30 mouse cellular contexts compared by ENCODE assay signal in the genomic region with DNA sequence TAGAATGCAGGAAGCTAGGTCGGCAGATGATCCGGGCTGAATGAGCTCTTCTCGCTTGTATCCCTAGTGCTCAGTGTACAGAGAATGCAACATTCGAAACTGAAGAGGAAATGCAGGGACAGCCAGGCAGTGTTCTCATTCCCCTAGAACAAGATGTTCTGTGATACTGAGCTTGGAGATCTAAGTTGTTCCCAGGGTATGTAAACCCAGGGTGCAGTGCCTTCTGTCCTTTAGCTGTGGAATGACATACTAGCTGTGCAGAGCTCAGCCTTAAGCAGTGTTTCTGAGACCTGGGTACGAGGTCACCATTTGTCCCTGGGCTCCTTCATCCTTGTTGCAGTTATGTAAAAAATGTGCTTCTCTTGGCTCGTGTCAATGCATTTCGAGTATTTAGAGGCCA. TPM values are rescaled to one million over a fixed set of nuclear protein-coding genes. Genes with fewer than 3 reads are reported as not detected.
DNase-seq lines count a peak whose midpoint lies in the region; ATAC-seq and TF ChIP-seq lines count a peak whose summit lies in the region.
"Had no signal": no experiment of that assay in that cellular context is flagged by ENCODE, and none has a peak within 500 bp of the region (broad histone marks: within the 10 kb centered on the region; RNA-seq: fewer than 3 reads in every experiment).

No protein-coding gene starts in this region.

- WGBS in heart, embryonic 10.5 days = 65% methylated on average over 7 of the region's 7 CpGs
- 55% methylated on average over 7 of the region's 7 CpGs for WGBS in lung, postnatal 0 days
- 80% methylated on average over 7 of the region's 7 CpGs for WGBS in forebrain, embryonic 10.5 days

- TF ChIP-seq CTCF in lung, postnatal 0 days (IDR thresholded peaks at IDR 0.05) = no peak

- H3K9ac ChIP-seq in lung, postnatal 0 days (replicated peaks; ENCODE audit: low read depth) = no peak overlapping the region
- H3K9ac ChIP-seq: forebrain, embryonic 12.5 days; forebrain, postnatal 0 days; heart, embryonic 12.5 days; hindbrain, embryonic 15.5 days; limb, embryonic 15.5 days; liver, embryonic 13.5 days; stomach, embryonic 15.5 days had no signal

- no peaks in the 10 kb centered on the region for H3K27me3 ChIP-seq in heart, embryonic 10.5 days (ENCODE audit: insufficient read depth, poor library complexity, severe bottlenecking)
- no peaks in the 10 kb centered on the region for H3K27me3 ChIP-seq in lung, postnatal 0 days (replicated peaks; ENCODE audit: insufficient read depth, low read length)
- no peaks in the 10 kb centered on the region for H3K27me3 ChIP-seq in forebrain, embryonic 10.5 days (ENCODE audit: poor library complexity, severe bottlenecking)
- H3K27me3 ChIP-seq: forebrain, embryonic 12.5 days; heart, embryonic 12.5 days; hindbrain, embryonic 15.5 days; limb, embryonic 15.5 days; liver, embryonic 13.5 days; Patski; stomach, embryonic 15.5 days had no signal

- peak; percentile 86 for DNase-seq in heart, adult 11 months
- no peak for DNase-seq in heart, embryonic 10.5 days (ENCODE audit: low spot score)
- DNase-seq in lung, postnatal 0 days (ENCODE audit: low spot score) = peak; percentile 9
- no peak for DNase-seq in lung, postnatal 4 days
- DNase-seq in layer of hippocampus, adult 9-11 months = peak; percentile 23
- DNase-seq in testis, postnatal 14 days (ENCODE audit: low spot score) = peak; percentile 33
- DNase-seq in forebrain, embryonic 10.5 days (ENCODE audit: extremely low spot score, low spot score) = no peak
- DNase-seq: adrenal gland, postnatal 25 days; cerebellum, adult 18-20 months; cerebellum, postnatal 10 days; forebrain, postnatal 0 days; gastrocnemius, postnatal 14 days; kidney, adult 11 months; kidney, postnatal 14 days; liver, embryonic 13.5 days; lung, adult 18-20 months; lung, postnatal 10 days; thymus, adult 2 months; thymus, postnatal 36 days had no signal

- H3K4me1 ChIP-seq in heart, embryonic 10.5 days = no peaks in the 10 kb centered on the region
- H3K4me1 ChIP-seq in lung, postnatal 0 days (ENCODE audit: insufficient read depth, low read depth, low read length) = no peaks in the 10 kb centered on the region
- no peaks in the 10 kb centered on the region for H3K4me1 ChIP-seq in forebrain, embryonic 10.5 days
- H3K4me1 ChIP-seq: forebrain, embryonic 12.5 days; heart, embryonic 12.5 days; hindbrain, embryonic 15.5 days; limb, embryonic 10.5 days; limb, embryonic 15.5 days; liver, embryonic 13.5 days; stomach, embryonic 15.5 days had no signal

- ATAC-seq in lung, postnatal 0 days = peak; percentile 41; the same call in 1 of the 2 replicates
- ATAC-seq: forebrain, postnatal 0 days; inflammation-experienced regulatory T-cells, adult 6 months; midbrain, embryonic 16.5 days; Patski had no signal

- H3K36me3 ChIP-seq in heart, embryonic 10.5 days = no peaks in the 10 kb centered on the region
- H3K36me3 ChIP-seq in lung, postnatal 0 days (ENCODE audit: insufficient read depth, low read length) = no peaks in the 10 kb centered on the region
- no peaks in the 10 kb centered on the region for H3K36me3 ChIP-seq in forebrain, embryonic 10.5 days (replicated peaks)
- H3K36me3 ChIP-seq: forebrain, embryonic 12.5 days; heart, embryonic 12.5 days; hindbrain, embryonic 15.5 days; limb, embryonic 10.5 days; limb, embryonic 15.5 days; liver, embryonic 13.5 days; stomach, embryonic 15.5 days had no signal

- H3K27ac ChIP-seq in heart, embryonic 10.5 days = no peak overlapping the region
- no peak overlapping the region for H3K27ac ChIP-seq in lung, postnatal 0 days (ENCODE audit: low read length)
- H3K27ac ChIP-seq in forebrain, embryonic 10.5 days = no peak overlapping the region
- H3K27ac ChIP-seq: forebrain, embryonic 12.5 days; hindbrain, embryonic 15.5 days; limb, embryonic 10.5 days; limb, embryonic 15.5 days; liver, embryonic 13.5 days; stomach, embryonic 15.5 days had no signal

- H3K4me3 ChIP-seq in heart, embryonic 10.5 days = no peak overlapping the region
- no peak overlapping the region for H3K4me3 ChIP-seq in lung, postnatal 0 days (ENCODE audit: low read depth, low read length)
- H3K4me3 ChIP-seq in forebrain, embryonic 10.5 days = no peak overlapping the region
- H3K4me3 ChIP-seq: erythroblast, embryonic 14.5 days; forebrain, embryonic 12.5 days; heart, embryonic 12.5 days; hindbrain, embryonic 15.5 days; limb, embryonic 10.5 days; limb, embryonic 15.5 days; liver, embryonic 13.5 days; stomach, embryonic 15.5 days had no signal

- no peak overlapping the region for H3K4me2 ChIP-seq in lung, postnatal 0 days (replicated peaks; ENCODE audit: low read depth, low read length)
- H3K4me2 ChIP-seq: forebrain, embryonic 12.5 days; heart, embryonic 12.5 days; hindbrain, embryonic 15.5 days; limb, embryonic 15.5 days; liver, embryonic 13.5 days; midbrain, embryonic 11.5 days; stomach, embryonic 15.5 days had no signal

- no peaks in the 10 kb centered on the region for H3K9me3 ChIP-seq in heart, embryonic 10.5 days
- H3K9me3 ChIP-seq in lung, postnatal 0 days (ENCODE audit: low read length) = no peaks in the 10 kb centered on the region
- H3K9me3 ChIP-seq in forebrain, embryonic 10.5 days = no peaks in the 10 kb centered on the region
- H3K9me3 ChIP-seq: forebrain, embryonic 12.5 days; heart, embryonic 12.5 days; hindbrain, embryonic 15.5 days; limb, embryonic 10.5 days; limb, embryonic 15.5 days; liver, embryonic 13.5 days; stomach, embryonic 15.5 days had no signal

- TF ChIP-seq EP300 in lung, postnatal 0 days (IDR thresholded peaks at IDR 0.05) = peak; percentile 72

RNA-seq across cellular contexts. Expression of a gene that starts 25.1 kb away (rescaled TPM):
- polyA plus RNA-seq in heart, embryonic 10.5 days (2016; fragmentation: Nextera tagmentation; extraction: Ambion mirVana) = 61.4 and 78.4 TPM in 2 replicates
- polyA plus RNA-seq in lung, postnatal 0 days (2015; fragmentation: Nextera tagmentation; extraction: Ambion mirVana) = 7.1 and 7.7 TPM in 2 replicates
- polyA plus RNA-seq in forebrain, embryonic 10.5 days (2016; fragmentation: Nextera tagmentation; extraction: Ambion mirVana) = 52.5 and 54.3 TPM in 2 replicates

Comparison
In these comparisons a context has a peak if more than half of its experiments do, and no peak if none do; other contexts are left out.
1. DNase-seq: peak in heart, adult 11 months (single experiment), lung, postnatal 0 days (single experiment), layer of hippocampus, adult 9-11 months (single experiment) and testis, postnatal 14 days (single experiment); none in heart, embryonic 10.5 days (single experiment), lung, postnatal 4 days (0 of 2) and forebrain, embryonic 10.5 days (single experiment).